Mouse (Mus musculus): ENCODE results near the gene Ccdc47.
"Not testable (repeated sequence)": the region's sequence is repeated elsewhere in the genome, so short reads cannot be mapped to it uniquely, and the experiment has no call there.

Ccdc47 gene

GRCm38 (mm10) chr11:106215927-106216729 lies at the start of gene Ccdc47:
Ccdc47 (minus strand) TSS chr11:106216344.
- DNase-seq, result peak; percentile 100

GRCm38 (mm10) chr11:106265570-106265969 lies 49.4 kb upstream of the Ccdc47 start:
- DNase-seq, result no peak

GRCm38 (mm10) chr11:106264988-106265387 lies 48.8 kb upstream of the Ccdc47 start:
- DNase-seq, result no peak

GRCm38 (mm10) chr11:106263963-106264362 lies 47.8 kb upstream of the Ccdc47 start:
- DNase-seq, result no peak

GRCm38 (mm10) chr11:106260826-106261450 lies 44.8 kb upstream of the Ccdc47 start:
- DNase-seq, result no peak

GRCm38 (mm10) chr11:106256775-106257174 lies 40.6 kb upstream of the Ccdc47 start:
- no peak for DNase-seq

GRCm38 (mm10) chr11:106255685-106256451 lies 39.7 kb upstream of the Ccdc47 start, which contains the start of the genes Ftsj3 and Psmc5:
Ftsj3 (minus strand) TSS chr11:106256079.
Psmc5 (plus strand) TSS chr11:106256154.
- DNase-seq, result peak; percentile 98

GRCm38 (mm10) chr11:106255174-106255573 lies 39.0 kb upstream of the Ccdc47 start:
- DNase-seq, result no peak

- DNase-seq, result no peak
Measured at GRCm38 (mm10) chr11:106254767-106255166, 38.6 kb upstream of the Ccdc47 start.

- no peak for DNase-seq
Measured at GRCm38 (mm10) chr11:106249326-106249725, 33.2 kb upstream of the Ccdc47 start.

- DNase-seq, result peak; percentile 21
Measured at GRCm38 (mm10) chr11:106246834-106247233, 30.7 kb upstream of the Ccdc47 start.

- DNase-seq, result not testable (repeated sequence)
Measured at GRCm38 (mm10) chr11:106233978-106234377, 17.8 kb upstream of the Ccdc47 start.

GRCm38 (mm10) chr11:106220603-106221002 lies 4.5 kb upstream of the Ccdc47 start:
- no peak for DNase-seq

- DNase-seq, result peak; percentile 98
Measured at GRCm38 (mm10) chr11:106216730-106217490, 766 bp upstream of the Ccdc47 start, which contains the start of gene Ddx42. Ddx42 (plus strand) TSS chr11:106216926.

- no peak for DNase-seq
Measured at GRCm38 (mm10) chr11:106215450-106215859, 689 bp downstream of the Ccdc47 start.

- no peak for DNase-seq
Measured at GRCm38 (mm10) chr11:106214856-106215255, 1.3 kb downstream of the Ccdc47 start.

GRCm38 (mm10) chr11:106212771-106213170 lies 3.4 kb downstream of the Ccdc47 start:
- no peak for DNase-seq

- no peak for DNase-seq
Measured at GRCm38 (mm10) chr11:106202123-106202465, 14.1 kb downstream of the Ccdc47 start, which contains the start of gene Strada. Strada (minus strand) TSS chr11:106202168.

- no peak for DNase-seq
Measured at GRCm38 (mm10) chr11:106201337-106202122, 14.6 kb downstream of the Ccdc47 start.

- no peak for DNase-seq
Measured at GRCm38 (mm10) chr11:106200756-106201155, 15.4 kb downstream of the Ccdc47 start.

- not testable (repeated sequence) for DNase-seq
Measured at GRCm38 (mm10) chr11:106199997-106200396, 16.1 kb downstream of the Ccdc47 start.

GRCm38 (mm10) chr11:106198277-106198676 lies 17.9 kb downstream of the Ccdc47 start:
- no peak for DNase-seq

Measured in retina, postnatal 1 day (tissue).